Mouse (Mus musculus): Measurements from ENCODE around the gene Teddm2. TPM values are rescaled to one million over a fixed set of nuclear protein-coding genes. Genes with fewer than 3 reads are reported as not detected.

Teddm2 gene
- polyA plus RNA-seq, 1 experiment from 2014 or later = 0.36 TPM

GRCm38 (mm10) chr1:153830746-153831145 is 69.3 kb downstream of the Teddm2 start:
- WGBS = 73% methylated on average over 4 of the region's 4 CpGs
- no peak for TF ChIP-seq CTCF (IDR thresholded peaks at IDR 0.05; ENCODE audit: low read depth)
- Histone ChIP-seq H3K4me3 (ENCODE audit: low read depth, low read length) (no peak overlapping the region), H3K4me1 (ENCODE audit: insufficient read depth) (no peaks in the 10 kb centered on the region), H3K4me2 (no peak overlapping the region), H3K27me3 (ENCODE audit: insufficient read depth, low read length) (no peaks in the 10 kb centered on the region), H3K9me3 (ENCODE audit: low read depth, low read length) (no peaks in the 10 kb centered on the region), H3K36me3 (ENCODE audit: insufficient read depth) (no peaks in the 10 kb centered on the region), H3K27ac (ENCODE audit: low read depth) (no peak overlapping the region), H3K9ac (no peak overlapping the region)
- no peak for ATAC-seq (ENCODE audit: insufficient read depth)
- DNase-seq = no peak

- H3K9ac ChIP-seq = no peak overlapping the region
- H3K9me3 ChIP-seq (ENCODE audit: low read depth, low read length) = no peaks in the 10 kb centered on the region
- 80% methylated on average over 3 of the region's 3 CpGs for WGBS
- ATAC-seq (ENCODE audit: insufficient read depth) = no peak
- H3K27ac ChIP-seq (ENCODE audit: low read depth) = no peak overlapping the region
- H3K4me3 ChIP-seq (ENCODE audit: low read depth, low read length) = no peak overlapping the region
- no peak overlapping the region for H3K4me2 ChIP-seq
- no peaks in the 10 kb centered on the region for H3K27me3 ChIP-seq (ENCODE audit: insufficient read depth, low read length)
- no peaks in the 10 kb centered on the region for H3K4me1 ChIP-seq (ENCODE audit: insufficient read depth)
- H3K36me3 ChIP-seq (ENCODE audit: insufficient read depth) = no peaks in the 10 kb centered on the region
- DNase-seq = no peak
- no peak for TF ChIP-seq CTCF (IDR thresholded peaks at IDR 0.05; ENCODE audit: low read depth)
Observed at GRCm38 (mm10) chr1:153820216-153820615, 79.8 kb downstream of the Teddm2 start.

- WGBS = 9% methylated on average over 2 of the region's 2 CpGs
- Histone ChIP-seq H3K27ac (ENCODE audit: low read depth) (no peak overlapping the region), H3K4me2 (no peak overlapping the region), H3K4me1 (ENCODE audit: insufficient read depth) (no peaks in the 10 kb centered on the region), H3K9ac (no peak overlapping the region), H3K27me3 (ENCODE audit: insufficient read depth, low read length) (no peaks in the 10 kb centered on the region), H3K9me3 (ENCODE audit: low read depth, low read length) (no peaks in the 10 kb centered on the region), H3K36me3 (ENCODE audit: insufficient read depth) (no peaks in the 10 kb centered on the region), H3K4me3 (ENCODE audit: low read depth, low read length) (no peak overlapping the region)
- no peak for TF ChIP-seq CTCF (IDR thresholded peaks at IDR 0.05; ENCODE audit: low read depth)
- peak; percentile 2 for DNase-seq
- peak; percentile 38; the same call in 1 of the 2 replicates for ATAC-seq (ENCODE audit: insufficient read depth)
Observed at GRCm38 (mm10) chr1:153814278-153814677, 85.8 kb downstream of the Teddm2 start.

GRCm38 (mm10) chr1:153807390-153807993 is 92.5 kb downstream of the Teddm2 start:
- H3K4me1 ChIP-seq (ENCODE audit: insufficient read depth) = no peaks in the 10 kb centered on the region
- H3K4me3 ChIP-seq (ENCODE audit: low read depth, low read length) = no peak overlapping the region
- H3K27me3 ChIP-seq (ENCODE audit: insufficient read depth, low read length) = no peaks in the 10 kb centered on the region
- peak; percentile 81 for TF ChIP-seq CTCF (IDR thresholded peaks at IDR 0.05; ENCODE audit: low read depth)
- H3K9me3 ChIP-seq (ENCODE audit: low read depth, low read length) = no peaks in the 10 kb centered on the region
- WGBS = 44% methylated on average over 13 of the region's 13 CpGs
- peak; percentile 88 for DNase-seq
- ATAC-seq (ENCODE audit: insufficient read depth) = no peak
- no peak overlapping the region for H3K27ac ChIP-seq (ENCODE audit: low read depth)
- H3K36me3 ChIP-seq (ENCODE audit: insufficient read depth) = no peaks in the 10 kb centered on the region
- peak overlapping the region; percentile 25; the same call in 1 of the 2 replicates for H3K4me2 ChIP-seq
- H3K9ac ChIP-seq = no peak overlapping the region

GRCm38 (mm10) chr1:153803530-153803929 is 96.5 kb downstream of the Teddm2 start:
- WGBS = 74% methylated on average over 8 of the region's 8 CpGs
- ATAC-seq (ENCODE audit: insufficient read depth) = no peak

GRCm38 (mm10) chr1:153802691-153803090 is 97.3 kb downstream of the Teddm2 start:
- 80% methylated on average over 7 of the region's 7 CpGs for WGBS
- H3K36me3 ChIP-seq (ENCODE audit: insufficient read depth) = no peaks in the 10 kb centered on the region
- H3K27me3 ChIP-seq (ENCODE audit: insufficient read depth, low read length) = no peaks in the 10 kb centered on the region
- H3K4me2 ChIP-seq = no peak overlapping the region
- DNase-seq = peak; percentile 5
- H3K9me3 ChIP-seq (ENCODE audit: low read depth, low read length) = no peaks in the 10 kb centered on the region
- H3K4me1 ChIP-seq (ENCODE audit: insufficient read depth) = no peaks in the 10 kb centered on the region
- no peak for TF ChIP-seq CTCF (IDR thresholded peaks at IDR 0.05; ENCODE audit: low read depth)
- no peak overlapping the region; the same call in 1 of the 2 replicates for H3K9ac ChIP-seq
- H3K27ac ChIP-seq (ENCODE audit: low read depth) = 0 out of 2 replicates have a peak overlapping the region, but pooled peaks have one; percentile 42
- ATAC-seq (ENCODE audit: insufficient read depth) = no peak
- H3K4me3 ChIP-seq (ENCODE audit: low read depth, low read length) = no peak overlapping the region

More at GRCm38 (mm10) chr1:153803530-153803929, 96.5 kb downstream of the Teddm2 start:
- no peak overlapping the region for H3K4me2 ChIP-seq
- H3K4me3 ChIP-seq (ENCODE audit: low read depth, low read length) = no peak overlapping the region
- DNase-seq = no peak
- H3K27ac ChIP-seq (ENCODE audit: low read depth) = no peak overlapping the region
- no peak overlapping the region for H3K9ac ChIP-seq
- no peaks in the 10 kb centered on the region for H3K9me3 ChIP-seq (ENCODE audit: low read depth, low read length)
- H3K27me3 ChIP-seq (ENCODE audit: insufficient read depth, low read length) = no peaks in the 10 kb centered on the region
- H3K36me3 ChIP-seq (ENCODE audit: insufficient read depth) = no peaks in the 10 kb centered on the region
- no peak for TF ChIP-seq CTCF (IDR thresholded peaks at IDR 0.05; ENCODE audit: low read depth)
- no peaks in the 10 kb centered on the region for H3K4me1 ChIP-seq (ENCODE audit: insufficient read depth)

Small RNAs within 50 kb of the gene (microRNA-seq; reads per million reads assigned to microRNA genes)
- gene Mir8114 (ENCODE audit: borderline number of aligned reads) = 15.4 reads per million, percentile 28 among the genes with 10 or more reads in this experiment

Other genes starting within 250 kb of the Teddm2 start
- 0.14 and 0.20 TPM in 2 replicates for gene Rgs8, start 247.2 kb downstream of the Teddm2 start, polyA plus RNA-seq (2014; fragmentation: Nextera tagmentation; extraction: Ambion mirVana)
- gene Rgs16, start 159.9 kb downstream of the Teddm2 start, polyA plus RNA-seq (2014; fragmentation: Nextera tagmentation; extraction: Ambion mirVana) = 0.34 and 0.54 TPM in 2 replicates
- 6.8 and 7.7 TPM in 2 replicates for gene Rnasel, start 150.8 kb downstream of the Teddm2 start, polyA plus RNA-seq (2014; fragmentation: Nextera tagmentation; extraction: Ambion mirVana)
- not detected in 2 replicates for gene Rgsl1, start 56.1 kb downstream of the Teddm2 start, polyA plus RNA-seq (2014; fragmentation: Nextera tagmentation; extraction: Ambion mirVana)
- 0.26 and 0.34 TPM in 2 replicates for gene Teddm1b, start 25.9 kb downstream of the Teddm2 start, polyA plus RNA-seq (2014; fragmentation: Nextera tagmentation; extraction: Ambion mirVana)
- gene Teddm1a, start 8.5 kb downstream of the Teddm2 start, polyA plus RNA-seq (2014; fragmentation: Nextera tagmentation; extraction: Ambion mirVana) = not detected in 2 replicates
- gene Glul, start 284 bp downstream of the Teddm2 start, polyA plus RNA-seq (2014; fragmentation: Nextera tagmentation; extraction: Ambion mirVana) = 90.6 and 97.0 TPM in 2 replicates